Mouse (Mus musculus) left cerebral cortex, postnatal 25 days (tissue): ENCODE data around the gene Fam129c. TPM values are rescaled to one million over a fixed set of nuclear protein-coding genes. Genes with fewer than 3 reads are reported as not detected.

Experiments
- DNase-seq, 2 experiments: peaks; one replicate each; pipeline ENCODE4 v3.0.0; 2022; ENCODE audit warnings: low spot score in 2 of 2, mixed read lengths in 1 of 2
- intact Hi-C: fragments of 180-260 bp; cut with DNase I; formaldehyde crosslinking; loops from one replicate; pipeline ENCODE4 v1.15.1; 2025
- total RNA-seq, 2 experiments: library from RNA; stranded (reverse); gene quantifications; 2 replicates each; pipeline ENCODE4 v1.2.3; 2021

Fam129c gene
- total RNA-seq, 2 experiments from 2014 or later: 3.6 to 4.2 TPM

DNA sequence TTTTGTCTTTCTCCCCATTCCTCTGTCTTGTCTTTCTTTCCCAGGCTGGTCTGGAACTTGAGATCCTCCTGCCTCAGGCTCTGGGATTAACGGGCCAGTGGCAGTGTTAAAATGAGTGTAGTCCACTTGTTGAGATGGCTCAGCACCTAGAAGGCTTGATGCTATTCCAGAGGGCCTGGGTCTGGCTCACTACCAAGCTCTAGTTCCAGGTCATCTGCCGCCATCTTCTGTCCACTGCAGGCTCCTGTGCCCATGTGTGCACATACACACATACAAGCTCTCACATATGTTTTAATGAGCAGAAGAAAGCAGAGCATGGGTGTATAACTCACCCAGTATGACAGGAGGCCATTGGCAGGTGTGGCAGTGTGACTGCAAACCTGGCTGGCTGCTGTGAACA lies 25.4 kb upstream of the Fam129c start:
- DNase-seq: no peak

DNA sequence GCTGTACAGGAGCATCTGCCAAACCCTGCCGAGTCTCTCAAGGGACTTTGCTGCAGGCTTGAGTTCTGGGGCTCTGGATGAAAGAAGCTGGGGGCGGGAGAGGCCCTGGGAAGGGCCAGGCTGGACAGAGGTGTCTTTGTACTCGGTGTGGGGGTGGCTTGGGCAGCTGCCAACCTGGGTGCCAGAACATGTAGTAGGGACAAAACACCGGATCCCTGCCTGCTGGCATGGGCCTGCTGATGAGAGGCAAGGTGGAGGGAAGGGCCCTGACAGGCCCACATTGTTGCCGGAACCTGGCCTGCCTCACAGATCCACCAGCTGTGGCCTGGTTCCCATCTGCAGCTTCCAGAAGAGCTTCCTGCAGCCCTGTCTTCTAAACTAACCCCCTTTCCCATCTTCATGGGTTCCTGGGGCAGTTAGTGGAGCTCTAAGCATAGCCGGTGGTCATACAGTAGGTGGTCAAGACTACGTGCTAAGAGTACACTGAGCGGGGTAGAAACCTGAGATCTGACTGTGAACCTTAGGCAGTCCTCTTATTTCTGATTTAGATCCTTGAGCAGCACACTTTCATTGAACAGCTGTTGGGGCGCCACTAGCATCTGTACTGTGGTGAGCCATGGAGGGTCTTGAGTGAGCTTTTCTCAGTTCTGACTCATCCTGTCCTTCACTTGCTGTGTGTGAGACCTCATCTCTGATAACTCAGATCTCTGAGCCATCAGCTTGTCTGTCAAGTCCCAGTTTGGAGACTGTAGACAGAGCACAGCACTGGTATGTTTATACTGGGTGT lies 24.4 kb upstream of the Fam129c start:
- intact Hi-C loops: no loop called here
- peak; percentile 78 to 86 for DNase-seq

More for the DNA sequence above, 25.4 kb upstream of the Fam129c start:
- intact Hi-C loops: no loop called here

DNA sequence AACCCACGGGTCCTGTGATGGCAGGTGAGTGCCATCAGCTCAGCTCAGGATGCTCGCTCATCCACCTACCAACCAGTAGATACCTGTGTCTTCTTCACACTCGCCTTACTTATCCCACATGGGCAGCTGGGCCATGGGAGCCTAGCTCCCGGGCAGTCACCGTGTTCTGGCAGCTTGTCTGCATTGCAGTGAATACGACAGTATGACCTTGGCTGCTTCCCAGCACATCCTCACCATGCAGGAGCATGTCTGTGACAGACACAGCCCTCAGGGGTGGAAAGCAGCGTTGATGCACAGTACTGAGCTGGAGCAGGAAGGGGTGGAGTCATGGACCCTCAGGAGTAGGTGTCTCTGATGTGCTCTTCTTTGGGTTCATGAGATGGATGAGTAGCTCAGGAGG lies 23.0 kb upstream of the Fam129c start:
- DNase-seq: no peak

DNA sequence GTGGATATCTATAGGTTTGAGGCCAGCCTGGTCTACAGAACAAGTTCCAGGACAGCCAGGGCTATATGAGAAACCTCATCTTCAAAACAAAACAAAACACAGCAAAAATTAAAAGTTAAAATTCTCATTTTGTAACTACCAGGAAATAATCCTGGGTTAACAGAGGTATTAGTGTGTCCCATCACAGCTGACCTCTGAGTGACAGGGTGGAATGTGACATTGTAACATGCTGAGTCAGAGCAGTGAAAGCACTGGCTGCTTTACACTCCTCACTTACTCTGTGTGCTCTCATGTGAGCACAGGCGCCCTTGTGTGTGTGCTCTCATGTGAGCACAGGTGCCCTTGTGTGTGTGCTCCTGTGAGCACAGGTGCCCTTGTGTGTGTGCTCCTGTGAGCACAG lies 22.4 kb upstream of the Fam129c start:
- DNase-seq: no peak
- intact Hi-C loops: no loop called here

More for the DNA sequence above, 23.0 kb upstream of the Fam129c start:
- intact Hi-C loops: no loop called here

- intact Hi-C loops: no loop called here
- no peak for DNase-seq
These were observed 19.5 kb upstream of the Fam129c start for GRCm38 (mm10) chr8:71577856-71578387.

- intact Hi-C loops: no loop called here
- DNase-seq: no peak
These were observed 18.4 kb upstream of the Fam129c start for GRCm38 (mm10) chr8:71579009-71579408.

DNA sequence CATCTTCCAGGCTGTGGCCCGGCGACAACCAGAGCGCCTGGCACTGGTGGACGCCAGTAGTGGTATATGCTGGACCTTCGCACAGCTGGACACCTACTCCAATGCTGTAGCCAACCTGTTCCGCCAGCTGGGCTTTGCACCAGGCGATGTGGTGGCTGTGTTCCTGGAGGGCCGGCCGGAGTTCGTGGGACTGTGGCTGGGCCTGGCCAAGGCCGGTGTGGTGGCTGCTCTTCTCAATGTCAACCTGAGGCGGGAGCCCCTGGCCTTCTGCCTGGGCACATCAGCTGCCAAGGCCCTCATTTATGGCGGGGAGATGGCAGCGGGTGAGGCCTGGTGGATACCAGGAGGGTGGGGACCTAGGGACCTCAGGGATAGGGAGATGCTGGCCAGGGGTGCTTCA lies 18.0 kb upstream of the Fam129c start:
- DNase-seq: no peak
- intact Hi-C loops: no loop called here

DNA sequence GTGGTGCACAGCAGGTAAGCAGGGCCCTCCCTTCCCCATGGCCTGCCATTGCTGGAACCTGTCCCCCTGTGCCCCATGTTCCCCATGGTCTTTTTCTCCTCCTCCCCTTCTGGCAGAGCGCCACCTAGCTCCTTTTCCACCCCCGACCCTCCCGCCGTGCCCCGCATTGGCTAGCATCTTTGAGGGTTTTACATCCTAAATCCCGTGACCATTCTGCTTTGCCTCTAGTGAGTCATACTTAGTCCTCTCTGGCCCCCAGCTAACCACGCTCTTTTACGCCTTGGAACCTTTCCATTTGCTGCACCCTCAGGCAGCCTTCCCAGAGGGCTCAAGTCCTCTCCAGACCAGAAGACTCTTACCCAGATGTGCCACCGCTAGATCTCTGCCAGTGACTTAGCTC lies 17.2 kb upstream of the Fam129c start:
- intact Hi-C loops: no loop called here

GRCm38 (mm10) chr8:71586891-71587290 lies 10.6 kb upstream of the Fam129c start:
- no peak for DNase-seq
- intact Hi-C loops: no loop called here

More for the DNA sequence above, 17.2 kb upstream of the Fam129c start:
- DNase-seq: no peak

- no peak for DNase-seq
- intact Hi-C loops: no loop called here
These were observed 8.7 kb upstream of the Fam129c start for GRCm38 (mm10) chr8:71588762-71589161.

- intact Hi-C loops: no loop called here
- no peak for DNase-seq
These were observed 6.4 kb upstream of the Fam129c start for GRCm38 (mm10) chr8:71591017-71591416.

GRCm38 (mm10) chr8:71591471-71592373 lies 5.7 kb upstream of the Fam129c start, which contains the start of gene Pgls:
Gene Pgls (plus strand): TSS chr8:71592176.
- intact Hi-C loops: loop anchor here (2.0 kb wide), 1 partner anchor 23 kb away; the partner anchor contains the start of gene Slc27a1

GRCm38 (mm10) chr8:71592374-71593170 lies 4.9 kb upstream of the Fam129c start:
- intact Hi-C loops: loop anchor here (2.0 kb wide), 1 partner anchor 24 kb away; the partner anchor contains the start of gene Slc27a1
- peak; percentile 92 to 94 for DNase-seq

More at GRCm38 (mm10) chr8:71591471-71592373, 5.7 kb upstream of the Fam129c start, which contains the start of gene Pgls:
- peak; percentile 98 for DNase-seq

- intact Hi-C loops: loop anchor here (2.0 kb wide), 1 partner anchor 25 kb away; the partner anchor contains the start of gene Slc27a1
- no peak for DNase-seq
These were observed 3.7 kb upstream of the Fam129c start for GRCm38 (mm10) chr8:71593556-71594323.

GRCm38 (mm10) chr8:71594324-71594722 lies 3.1 kb upstream of the Fam129c start:
- intact Hi-C loops: no loop called here
- DNase-seq: no peak

DNA sequence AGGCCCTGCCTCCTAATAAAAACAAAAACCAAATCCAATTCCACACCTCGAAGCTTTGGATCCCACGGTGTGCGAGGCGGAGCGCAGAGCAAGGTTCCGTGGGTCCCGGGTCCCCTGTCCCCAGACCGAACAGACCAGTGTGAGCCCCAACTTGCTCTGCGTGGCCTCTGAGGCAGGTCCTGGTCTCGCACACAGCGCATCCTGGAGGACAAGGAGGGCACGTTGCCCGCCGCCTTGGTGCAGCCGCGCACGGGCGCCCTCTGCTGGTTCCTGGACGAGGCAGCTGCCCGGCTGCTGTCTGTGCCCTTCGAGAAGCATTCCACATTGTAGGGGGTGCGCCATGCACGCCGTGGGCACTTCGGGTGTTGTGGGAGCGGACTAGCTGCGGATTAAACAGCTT lies 1.6 kb upstream of the Fam129c start:
- DNase-seq: peak; percentile 88 to 91
- intact Hi-C loops: loop anchor here (1.0 to 5.0 kb wide), 2 partner anchors 35 to 154 kb away; no protein-coding TSS in a partner anchor

- intact Hi-C loops: loop anchor here (1.0 to 5.0 kb wide), 2 partner anchors 35 to 154 kb away; no protein-coding TSS in a partner anchor
- DNase-seq: no peak
These were observed 1.1 kb upstream of the Fam129c start for GRCm38 (mm10) chr8:71596384-71596783.

- intact Hi-C loops: loop anchor here (1.0 to 5.0 kb wide), 2 partner anchors 35 to 154 kb away; no protein-coding TSS in a partner anchor
- no peak for DNase-seq
These were observed 650 bp upstream of the Fam129c start for GRCm38 (mm10) chr8:71596798-71597197.
